Mouse (Mus musculus): ENCODE results near the gene Nexn.
"Not testable (repeated sequence)": the region's sequence is repeated elsewhere in the genome, so short reads cannot be mapped to it uniquely, and the experiment has no call there.

Gene Nexn

DNA sequence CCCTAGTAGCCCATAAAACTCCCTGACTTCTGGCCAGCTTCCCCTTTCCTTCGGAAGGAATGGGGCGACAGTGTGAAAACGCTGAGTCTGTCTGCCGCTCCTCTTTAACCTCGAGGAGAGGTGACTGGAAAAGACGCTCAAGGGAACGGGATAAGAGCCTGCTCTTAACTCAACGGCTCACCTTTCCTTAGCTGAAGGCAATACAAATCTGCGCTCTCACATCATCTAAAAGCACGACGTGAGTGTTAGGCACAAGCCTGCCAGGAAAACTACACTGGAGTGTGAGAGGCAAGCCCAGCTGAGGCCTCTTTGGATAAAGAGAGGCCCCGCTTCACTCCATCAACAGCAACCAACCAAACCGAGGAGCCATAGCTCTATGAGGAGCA, at the start of gene Nexn:
Gene Nexn, minus strand, starts transcription at position 315 of the 386 bp plus-strand sequence.
- no peak for DNase-seq

DNA sequence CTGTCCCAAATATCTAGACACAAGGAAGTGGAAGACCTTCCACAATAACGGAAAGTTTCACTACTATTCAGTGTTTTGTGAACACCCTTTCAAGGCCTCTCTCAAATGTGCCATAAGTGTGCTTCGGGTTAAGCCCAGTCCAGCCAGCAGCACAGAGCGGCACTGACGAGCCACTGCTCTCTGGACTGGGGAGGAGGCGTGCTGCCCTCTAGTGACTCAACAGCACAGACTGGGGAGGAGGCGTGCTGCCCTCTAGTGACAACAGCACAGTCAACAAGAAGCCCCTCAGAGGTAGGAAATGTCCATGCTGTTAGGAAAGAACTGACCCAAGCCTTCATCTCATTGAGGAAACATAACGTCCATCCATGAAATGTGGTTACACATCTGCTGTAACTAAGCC, 49.5 kb upstream of the Nexn start:
- peak; percentile 93 for DNase-seq

- not testable (repeated sequence) for DNase-seq
Observed at GRCm38 (mm10) chr3:152314666-152315065, 48.5 kb upstream of the Nexn start.

- no peak for DNase-seq
Observed at GRCm38 (mm10) chr3:152309250-152309645, 43.1 kb upstream of the Nexn start.

- peak; percentile 68 for DNase-seq
Observed at GRCm38 (mm10) chr3:152308485-152309249, 42.5 kb upstream of the Nexn start.

DNA sequence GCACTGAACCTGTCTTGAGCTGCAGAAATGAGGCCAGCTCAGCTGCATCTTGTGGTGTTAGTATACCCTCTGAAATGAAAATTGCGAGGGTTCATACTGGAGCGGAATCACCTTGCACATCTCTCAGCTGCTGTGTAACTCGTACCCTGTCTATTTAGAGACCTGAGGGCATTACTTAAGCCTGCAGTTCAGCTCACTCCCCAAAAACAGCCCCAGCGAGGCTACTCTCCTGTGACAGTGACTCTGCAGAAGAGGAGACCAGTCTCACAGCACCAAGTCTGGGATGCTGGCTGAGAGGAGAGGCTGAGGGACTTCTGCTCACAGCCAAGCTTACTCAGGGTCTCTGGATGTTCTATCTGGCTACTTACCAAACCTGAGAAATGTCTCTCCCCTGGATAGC, 39.8 kb upstream of the Nexn start:
- DNase-seq, result no peak

DNA sequence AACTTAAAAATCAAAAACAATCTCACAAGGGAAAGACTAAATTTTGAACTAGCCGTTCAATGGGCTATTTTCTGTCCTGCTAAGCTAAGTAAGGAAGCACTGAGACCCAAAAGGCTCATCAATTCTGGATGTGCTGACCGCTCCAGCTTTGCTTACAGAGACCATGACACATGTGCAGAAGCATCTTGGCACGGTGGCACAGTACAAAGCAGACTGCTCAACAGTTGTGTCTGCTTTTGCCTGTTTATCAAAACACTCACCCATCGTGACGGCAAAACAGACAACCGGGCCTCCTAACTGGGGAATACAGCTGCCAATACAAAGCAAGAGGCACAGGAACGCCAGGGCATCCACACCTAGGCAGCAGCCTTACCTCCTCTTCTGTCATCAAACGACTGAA, 38.9 kb upstream of the Nexn start:
- DNase-seq, result peak; percentile 29

DNA sequence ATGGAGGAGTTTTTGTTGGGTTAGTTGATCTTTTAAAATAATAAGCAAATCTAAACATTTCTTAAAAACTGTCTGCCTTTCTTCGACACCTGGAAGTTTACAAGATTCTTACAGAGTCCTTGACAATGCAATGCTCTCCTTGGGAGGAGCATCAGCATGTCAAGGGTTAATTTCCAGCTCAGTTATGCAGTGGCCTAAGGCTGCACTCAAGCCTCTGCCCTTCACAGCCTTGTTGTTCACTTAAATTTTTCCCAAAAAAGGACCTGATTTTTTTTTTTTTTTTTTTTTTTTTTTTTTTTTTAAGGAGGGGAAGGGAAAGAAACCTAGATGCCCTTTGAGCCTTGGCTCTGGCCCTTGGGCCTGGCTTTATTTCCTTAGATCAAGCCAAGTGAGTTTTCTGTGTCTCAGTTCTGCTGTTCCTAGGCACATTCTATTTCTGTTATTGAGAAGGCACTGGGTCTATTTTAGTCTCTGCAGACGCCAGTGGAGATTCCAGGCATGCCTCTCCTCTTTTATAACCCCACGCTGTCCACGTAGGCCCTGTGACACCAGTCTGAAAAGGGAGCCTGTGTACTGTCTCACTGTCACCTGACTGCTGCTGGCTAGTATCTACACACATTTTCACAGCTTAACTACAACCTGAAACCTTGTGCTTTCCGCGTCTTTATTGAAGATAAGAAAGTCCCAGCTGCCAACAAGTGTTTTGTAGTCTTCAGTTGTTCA, 38.1 kb upstream of the Nexn start:
- DNase-seq, result peak; percentile 49

DNA sequence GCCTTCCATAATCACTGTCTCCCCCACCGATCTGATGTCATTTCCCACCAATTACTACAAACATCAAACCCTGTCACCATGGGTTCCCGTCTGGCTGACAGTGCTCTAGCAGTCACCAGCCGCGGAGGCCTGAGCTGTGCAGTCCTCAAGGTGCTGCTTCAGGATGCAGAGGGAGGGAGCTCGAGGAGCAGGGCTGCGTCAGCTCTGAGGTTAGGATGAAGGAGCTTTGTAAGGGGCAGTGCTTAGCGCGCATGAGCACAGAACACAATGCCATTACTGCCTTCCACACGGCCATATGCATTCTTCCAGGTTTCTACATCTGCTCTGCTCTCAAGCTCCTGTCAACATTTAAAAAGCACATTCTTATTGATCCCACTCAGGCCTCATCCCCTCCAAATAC, 36.8 kb upstream of the Nexn start:
- DNase-seq, result no peak

DNA sequence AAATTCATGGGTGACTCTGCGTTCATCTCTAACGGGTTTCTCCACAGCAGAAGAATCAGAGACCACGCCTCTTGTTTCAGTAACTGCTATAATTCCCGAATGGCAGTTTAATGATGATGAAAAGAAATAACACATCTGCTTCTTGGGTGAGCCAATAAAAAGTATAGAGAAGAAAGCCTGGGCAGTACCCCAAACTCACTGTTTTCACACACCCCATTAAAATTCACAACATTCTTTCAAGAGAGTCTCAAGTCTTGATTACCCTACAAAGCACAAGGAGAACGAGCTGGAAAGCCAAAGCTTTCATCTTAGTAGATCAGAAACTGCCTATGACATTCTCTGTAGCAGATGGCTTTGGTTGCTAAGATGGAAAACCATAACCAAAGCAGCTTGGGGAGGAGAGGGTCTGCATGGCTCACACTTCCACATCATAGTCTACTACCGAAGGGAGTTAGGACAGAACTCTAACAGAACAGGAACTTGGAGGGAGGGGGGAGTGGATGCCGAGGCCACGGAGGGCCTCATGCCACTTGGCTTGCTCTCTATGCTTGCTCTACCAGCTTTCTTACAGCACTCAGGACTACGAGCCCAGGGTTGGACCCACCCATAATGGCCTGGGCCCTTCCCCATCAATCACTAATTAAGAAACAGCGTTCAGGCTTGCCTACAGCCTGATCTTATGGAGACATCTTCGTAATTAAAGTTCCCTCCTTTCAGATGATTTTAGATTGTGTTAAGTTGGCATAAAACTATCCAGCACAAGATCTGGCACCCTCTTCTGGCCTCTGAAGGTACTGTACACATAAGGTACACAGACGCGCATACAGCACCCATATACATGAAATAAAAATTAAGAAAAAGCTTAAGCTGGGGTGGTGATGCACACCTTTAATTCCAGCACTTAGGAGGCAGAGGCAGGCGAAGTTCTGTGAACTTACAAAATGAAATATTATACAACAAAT, 34.5 kb upstream of the Nexn start:
- no peak for DNase-seq

DNA sequence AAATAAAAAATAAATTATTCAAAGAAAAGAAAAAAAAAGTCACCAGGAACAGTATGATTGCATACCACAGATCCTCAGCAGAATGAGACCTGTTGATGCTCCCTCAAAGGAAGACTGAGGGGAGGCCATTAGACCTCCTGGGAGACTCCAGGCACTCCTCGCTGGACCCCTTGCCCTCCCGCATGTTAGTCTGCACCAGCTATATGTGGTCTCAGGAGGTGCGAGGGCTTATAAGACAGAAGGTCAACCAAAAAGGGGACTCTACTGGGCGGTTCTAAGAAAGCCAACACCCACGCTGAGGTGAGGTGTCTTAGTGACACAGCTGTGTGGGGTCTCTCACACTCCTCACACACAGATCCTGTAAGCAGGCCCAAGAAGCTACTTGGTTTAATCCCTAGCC, 29.7 kb upstream of the Nexn start:
- no peak for DNase-seq

GRCm38 (mm10) chr3:152294400-152294799, 28.2 kb upstream of the Nexn start:
- no peak for DNase-seq

DNA sequence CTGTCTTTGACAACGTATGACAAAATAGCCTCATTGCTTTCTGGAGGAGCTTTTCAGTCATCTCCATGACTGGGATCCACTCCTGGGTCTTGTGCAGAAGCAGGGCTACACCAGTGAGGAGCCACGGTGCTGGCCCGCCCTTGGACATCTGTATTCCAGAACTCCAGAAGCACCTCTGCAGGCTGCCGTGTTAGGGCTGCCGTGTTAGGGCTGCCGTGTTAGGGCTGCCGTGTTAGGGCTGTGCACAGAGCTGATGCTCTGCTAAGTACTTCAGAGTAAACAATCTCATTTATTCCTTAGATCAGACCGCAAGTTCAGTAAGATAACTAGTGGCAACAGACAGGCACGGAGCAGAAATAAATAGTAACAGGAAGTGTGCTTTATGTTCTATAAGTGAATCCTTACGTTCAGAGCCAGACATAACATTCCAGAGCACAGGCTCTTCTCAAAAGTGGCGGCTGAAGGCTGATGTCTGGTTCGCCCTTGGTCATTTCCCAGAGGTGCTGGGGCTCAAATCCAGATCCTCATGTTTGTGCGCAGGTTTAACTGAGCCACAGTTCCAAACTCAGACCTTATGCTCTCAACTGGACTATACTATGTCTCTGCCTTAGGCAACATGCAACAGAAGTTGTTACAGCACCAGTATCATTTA, 27.5 kb upstream of the Nexn start:
- DNase-seq, result no peak

DNA sequence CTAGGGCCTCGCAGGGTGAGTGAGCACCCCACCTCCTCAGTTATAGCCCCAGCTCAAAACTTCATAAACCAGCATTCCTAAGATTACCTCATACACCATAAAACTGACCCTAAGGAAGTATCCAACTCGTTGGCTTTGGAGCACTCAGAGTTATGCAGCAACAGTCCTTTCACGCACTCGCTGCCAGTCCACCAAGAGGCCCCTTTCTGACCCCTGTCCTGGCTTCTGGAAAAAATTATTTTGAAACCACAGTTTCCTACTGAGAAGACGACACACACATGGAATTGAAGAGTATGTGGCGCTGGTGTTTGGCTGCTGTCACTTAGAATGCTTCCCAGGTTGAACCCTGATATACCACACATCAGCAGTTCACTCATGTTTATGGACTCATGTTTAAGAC, 25.7 kb upstream of the Nexn start:
- DNase-seq, result no peak

GRCm38 (mm10) chr3:152290175-152290798, 24.1 kb upstream of the Nexn start:
- DNase-seq, result no peak

- no peak for DNase-seq
Observed at GRCm38 (mm10) chr3:152288740-152289139, 22.6 kb upstream of the Nexn start.

GRCm38 (mm10) chr3:152288276-152288675, 22.1 kb upstream of the Nexn start:
- no peak for DNase-seq

- no peak for DNase-seq
Observed at GRCm38 (mm10) chr3:152287810-152288209, 21.7 kb upstream of the Nexn start.

DNA sequence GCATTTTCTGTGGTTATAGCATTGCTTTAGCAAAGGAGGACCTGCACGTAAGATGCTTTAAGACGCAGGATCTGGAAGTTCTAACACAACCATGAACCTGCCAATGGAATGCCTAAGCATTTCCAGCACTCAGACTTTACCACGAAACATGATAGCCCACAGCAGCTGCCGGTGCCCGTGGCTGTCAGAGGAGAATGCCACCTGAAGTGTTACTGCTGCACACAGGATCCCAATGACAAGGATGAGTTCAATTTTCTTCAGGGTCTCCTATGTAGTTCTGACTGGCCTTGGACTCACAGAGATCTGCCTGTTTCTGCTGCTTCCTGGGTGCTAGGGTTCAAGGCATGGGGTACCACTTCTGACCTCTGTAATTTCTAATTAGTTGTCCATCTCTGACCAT, 18.6 kb upstream of the Nexn start:
- DNase-seq, result no peak

GRCm38 (mm10) chr3:152284306-152284705, 18.2 kb upstream of the Nexn start:
- DNase-seq, result no peak

GRCm38 (mm10) chr3:152282126-152282525, 16.0 kb upstream of the Nexn start:
- no peak for DNase-seq

DNA sequence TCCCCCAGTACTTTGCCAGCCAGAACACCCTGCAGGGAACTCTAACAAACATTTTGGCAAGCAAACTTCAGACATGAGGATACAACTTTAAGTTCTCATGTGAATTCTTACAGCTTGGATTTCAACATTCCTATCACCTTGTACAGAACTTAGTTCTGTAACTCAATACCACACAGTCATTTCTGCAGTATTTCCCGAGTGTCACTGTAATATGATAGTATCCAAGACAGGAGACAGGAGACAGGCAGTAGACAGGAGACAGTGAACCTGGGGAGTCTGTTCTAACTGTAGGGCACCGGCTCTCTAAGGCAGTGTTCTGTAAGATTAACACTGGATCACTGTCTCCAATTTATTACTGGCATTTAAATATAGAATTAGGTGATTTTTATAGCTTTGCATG, 12.3 kb upstream of the Nexn start:
- DNase-seq, result no peak
